Mouse (Mus musculus) telencephalon, adult 2 months (tissue): ENCODE data around the gene Chid1.

ENCODE experiments used
- DNase-seq: peaks from one replicate; pipeline ENCODE4 v3.0.0-alpha.2; 2011; ENCODE audit warnings: low read depth, low spot score

The Chid1 gene

DNA sequence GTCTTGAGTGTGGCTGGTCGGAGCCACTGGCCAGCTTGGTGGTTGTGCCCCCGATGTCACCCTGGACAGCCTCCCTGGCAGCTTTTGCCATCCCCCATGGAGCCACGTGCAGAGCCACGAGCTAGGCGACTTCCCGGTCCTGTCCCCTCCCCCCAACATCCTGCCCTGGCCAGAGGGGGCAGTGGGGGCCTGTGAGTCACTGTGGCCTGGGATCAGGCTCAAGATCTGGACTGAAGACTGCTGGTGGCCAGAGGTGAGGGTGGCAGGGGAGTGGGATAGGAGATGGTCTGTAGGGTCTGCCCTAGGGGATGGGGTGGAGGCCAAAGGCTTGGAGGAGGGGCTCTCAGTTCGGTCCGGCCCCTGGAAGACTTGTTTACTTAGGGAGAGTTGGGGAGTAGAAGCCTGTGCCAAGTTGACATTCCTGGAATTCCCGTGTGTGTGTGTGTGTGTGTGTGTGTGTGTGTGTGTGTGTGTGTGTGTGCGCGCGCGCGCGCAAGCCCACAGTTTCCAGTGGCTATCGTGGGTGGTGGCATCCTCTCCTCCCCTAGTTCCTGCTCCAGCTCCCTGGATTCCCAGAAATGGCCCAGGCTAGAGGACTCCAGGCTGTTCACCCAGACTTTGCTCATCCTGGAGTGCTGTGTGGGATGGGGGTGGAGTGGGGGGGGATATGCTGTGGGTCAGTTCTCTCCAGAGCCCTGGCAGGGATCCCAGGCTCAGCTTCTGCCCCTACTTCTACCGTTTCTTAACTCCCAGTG is 63.3 kb downstream of the Chid1 start:
- no peak for DNase-seq

DNA sequence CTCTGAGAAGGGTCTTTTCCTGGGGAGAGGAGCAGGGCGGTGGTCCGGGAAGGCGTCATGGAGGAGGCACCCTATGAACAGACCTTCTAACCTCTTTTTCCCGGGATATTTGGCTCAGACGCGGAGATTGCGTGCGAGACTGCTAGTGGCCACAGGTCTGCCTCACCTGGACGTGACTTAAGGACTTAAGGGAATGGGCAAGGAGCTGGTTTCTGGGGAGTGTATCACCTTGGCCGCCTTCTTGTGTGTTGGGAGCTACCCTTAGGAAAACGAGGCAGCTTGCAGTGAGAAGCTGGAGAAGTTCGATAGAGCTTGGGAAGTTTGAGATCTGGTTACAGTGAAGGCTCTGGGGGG is 63.9 kb downstream of the Chid1 start:
- DNase-seq, result no peak

DNA sequence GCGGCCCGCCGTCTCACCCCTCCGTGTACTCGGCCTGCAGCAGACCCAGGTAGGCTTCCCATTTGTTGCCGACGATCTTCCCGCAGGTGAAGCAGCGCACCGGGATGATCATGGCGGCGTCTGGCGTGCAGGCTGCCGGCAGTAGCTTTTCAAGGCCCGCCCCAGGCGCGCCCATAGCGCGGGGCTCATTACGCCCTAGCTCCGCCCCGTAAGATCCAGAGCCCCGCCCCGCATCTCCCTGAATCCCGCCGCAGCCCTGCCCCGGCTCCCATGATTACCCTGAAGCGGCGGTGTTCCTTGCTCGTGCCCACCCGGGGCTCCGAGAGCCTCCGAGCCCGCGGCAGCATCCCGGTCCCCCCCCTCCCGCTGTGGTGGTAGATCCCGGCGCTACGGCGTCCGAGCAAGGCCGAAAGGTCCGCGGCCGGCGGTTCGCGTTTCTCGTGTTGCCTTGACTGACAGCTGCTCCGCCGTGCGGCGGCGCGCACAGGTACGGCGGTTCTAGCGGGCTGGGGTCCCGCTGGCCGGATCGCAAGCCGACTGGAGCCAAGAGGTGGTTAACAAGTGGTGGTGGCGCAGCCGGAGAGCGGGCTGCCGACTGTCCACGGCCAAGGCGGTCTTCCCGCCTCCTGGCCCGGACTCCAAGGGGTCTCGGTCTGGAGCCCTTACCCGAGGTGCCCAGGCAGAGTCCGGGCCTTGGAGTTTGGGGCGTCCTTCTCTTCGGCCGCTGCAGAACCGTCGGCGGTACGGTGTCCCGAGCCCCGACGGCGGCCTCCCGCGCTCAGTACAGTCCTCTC is 64.4 kb downstream of the Chid1 start, which contains the start of the genes Polr2l and Tspan4:
TSS of gene Polr2l (minus strand) at position 122 of the 794 bp plus-strand sequence.
TSS of gene Tspan4 (plus strand) at position 230 of the 794 bp plus-strand sequence.
- DNase-seq, result no peak

DNA sequence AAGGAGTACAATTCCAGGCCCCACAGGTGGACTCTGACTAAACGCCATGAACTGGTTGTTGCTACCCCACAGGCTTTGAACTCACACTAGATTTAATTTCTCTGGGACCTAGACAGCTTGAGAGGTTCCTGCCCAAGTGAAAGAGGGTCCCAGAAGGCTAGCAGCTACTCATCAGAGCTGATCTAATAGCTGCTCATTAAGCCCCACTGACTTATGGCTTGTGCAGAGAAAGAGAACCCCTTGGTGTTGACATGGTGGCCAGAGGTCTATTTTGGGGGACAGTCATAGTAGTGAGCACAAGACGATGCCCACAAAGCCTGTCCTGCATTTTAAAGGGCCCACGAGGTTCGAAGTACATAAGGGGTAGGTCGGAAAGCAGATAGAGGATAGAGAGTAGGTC is 65.5 kb downstream of the Chid1 start:
- DNase-seq, result no peak

DNA sequence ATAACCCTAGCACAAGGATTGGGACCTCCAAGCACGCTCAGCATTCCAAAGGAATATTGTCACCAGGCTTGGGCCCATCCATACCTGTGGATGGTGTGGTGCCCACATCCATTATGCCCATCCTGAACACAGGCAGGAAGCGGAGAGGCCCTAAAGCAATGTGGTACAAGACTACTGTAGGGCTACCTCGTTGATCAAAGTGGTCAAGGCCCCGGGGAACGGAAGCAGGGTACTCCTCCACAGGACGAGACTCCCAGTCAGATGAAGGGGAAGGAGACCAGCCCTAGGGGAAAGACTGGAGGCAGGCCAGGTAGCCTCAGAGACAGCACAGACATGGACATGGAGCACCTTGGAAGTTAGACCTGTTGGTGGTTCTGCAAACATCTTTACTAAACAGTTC is 66.9 kb downstream of the Chid1 start:
- DNase-seq, result no peak

DNA sequence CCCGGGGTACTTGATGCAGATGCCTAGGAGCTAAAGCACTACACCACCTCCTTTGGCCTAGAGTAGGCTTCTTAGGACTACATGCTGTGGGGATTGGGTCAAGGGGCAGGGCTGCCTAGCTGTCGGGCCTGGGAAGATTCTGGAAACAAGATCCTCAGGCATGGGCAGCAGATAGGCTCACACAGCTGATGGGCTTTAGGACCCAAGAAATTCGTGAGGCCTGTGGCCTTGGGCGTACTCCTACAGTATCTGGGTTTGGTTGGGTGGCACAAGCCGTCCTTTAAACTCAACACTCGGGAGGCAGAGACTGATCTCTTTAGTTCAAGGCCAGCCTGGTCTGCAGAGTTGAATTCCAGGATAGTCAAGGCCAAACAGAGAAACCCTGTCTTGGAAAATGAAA is 67.4 kb downstream of the Chid1 start:
- DNase-seq, result no peak

DNA sequence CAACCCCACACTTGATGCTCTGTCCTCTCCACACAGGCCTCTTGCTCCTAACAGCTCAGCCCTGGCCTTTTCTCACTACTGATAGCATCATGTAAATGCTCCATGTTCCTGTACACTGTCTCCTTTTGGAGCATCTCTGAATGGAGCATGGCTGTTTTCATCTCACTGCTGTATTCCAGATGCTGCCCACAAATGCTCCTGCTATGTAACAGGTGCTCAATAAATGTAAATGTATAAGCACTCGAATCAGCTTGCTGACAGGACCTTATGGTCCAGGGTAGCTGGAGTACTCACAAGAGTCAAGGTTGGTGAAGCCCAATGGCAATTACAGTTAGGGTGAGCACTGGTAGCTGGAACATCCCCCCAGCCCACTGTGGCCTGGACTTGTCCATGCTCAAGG is 68.4 kb downstream of the Chid1 start:
- DNase-seq, result no peak

DNA sequence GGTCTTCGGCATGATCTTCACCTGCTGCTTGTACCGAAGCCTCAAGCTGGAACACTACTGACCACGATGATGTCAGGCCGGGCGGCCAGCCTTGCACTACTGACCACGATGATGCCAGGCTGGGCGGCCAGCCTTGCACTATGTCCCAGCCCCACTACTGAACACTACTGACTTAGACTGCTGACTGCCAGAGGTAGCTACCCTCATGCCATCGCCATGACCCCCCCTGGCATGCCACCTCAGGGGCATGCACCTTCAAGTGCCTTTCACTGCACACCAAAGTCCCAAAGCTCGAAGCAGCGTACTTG is 69.1 kb downstream of the Chid1 start:
- no peak for DNase-seq

DNA sequence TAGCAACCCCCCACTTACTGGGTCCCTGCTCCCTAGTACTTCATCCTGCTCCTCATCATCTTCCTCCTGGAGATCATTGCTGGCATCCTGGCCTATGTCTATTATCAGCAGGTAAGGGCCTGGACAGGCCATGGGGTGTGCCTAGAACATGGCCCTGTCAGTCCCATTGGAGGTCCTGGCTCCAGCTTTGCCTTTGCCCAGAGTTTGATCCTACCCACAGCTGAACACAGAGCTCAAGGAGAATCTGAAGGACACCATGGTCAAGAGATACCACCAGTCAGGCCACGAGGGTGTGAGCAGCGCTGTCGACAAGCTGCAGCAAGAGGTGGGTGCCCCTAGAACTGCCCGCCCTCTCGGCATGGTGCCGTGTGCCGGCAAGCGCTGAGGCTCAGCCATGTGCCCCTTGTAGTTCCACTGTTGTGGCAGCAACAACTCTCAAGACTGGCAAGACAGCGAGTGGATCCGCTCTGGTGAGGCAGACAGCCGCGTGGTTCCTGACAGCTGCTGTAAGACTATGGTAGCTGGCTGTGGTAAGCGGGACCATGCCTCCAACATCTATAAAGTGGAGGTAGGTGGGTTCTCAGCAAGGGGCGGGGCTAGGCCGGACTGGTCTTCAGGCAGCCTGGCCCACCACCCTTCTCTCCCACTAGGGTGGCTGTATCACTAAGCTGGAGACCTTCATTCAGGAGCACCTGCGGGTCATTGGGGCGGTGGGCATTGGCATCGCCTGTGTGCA is 69.6 kb downstream of the Chid1 start:
- no peak for DNase-seq

DNA sequence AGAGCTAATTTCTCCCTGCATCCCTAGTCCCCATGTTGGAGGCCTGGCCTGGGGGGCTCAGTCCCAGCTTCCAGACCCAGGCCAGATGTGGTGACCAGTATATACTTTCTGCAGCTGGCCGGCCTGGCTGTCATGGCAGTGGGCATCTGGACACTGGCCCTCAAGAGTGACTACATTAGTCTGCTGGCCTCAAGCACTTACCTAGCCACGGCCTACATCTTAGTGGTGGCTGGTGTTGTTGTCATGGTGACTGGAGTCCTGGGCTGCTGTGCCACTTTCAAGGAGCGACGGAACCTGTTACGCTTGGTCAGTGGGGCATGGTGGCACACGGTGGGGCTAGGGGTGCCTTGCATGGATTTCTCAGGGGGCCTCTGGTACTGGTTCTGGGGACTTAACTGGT is 70.3 kb downstream of the Chid1 start:
- no peak for DNase-seq

DNA sequence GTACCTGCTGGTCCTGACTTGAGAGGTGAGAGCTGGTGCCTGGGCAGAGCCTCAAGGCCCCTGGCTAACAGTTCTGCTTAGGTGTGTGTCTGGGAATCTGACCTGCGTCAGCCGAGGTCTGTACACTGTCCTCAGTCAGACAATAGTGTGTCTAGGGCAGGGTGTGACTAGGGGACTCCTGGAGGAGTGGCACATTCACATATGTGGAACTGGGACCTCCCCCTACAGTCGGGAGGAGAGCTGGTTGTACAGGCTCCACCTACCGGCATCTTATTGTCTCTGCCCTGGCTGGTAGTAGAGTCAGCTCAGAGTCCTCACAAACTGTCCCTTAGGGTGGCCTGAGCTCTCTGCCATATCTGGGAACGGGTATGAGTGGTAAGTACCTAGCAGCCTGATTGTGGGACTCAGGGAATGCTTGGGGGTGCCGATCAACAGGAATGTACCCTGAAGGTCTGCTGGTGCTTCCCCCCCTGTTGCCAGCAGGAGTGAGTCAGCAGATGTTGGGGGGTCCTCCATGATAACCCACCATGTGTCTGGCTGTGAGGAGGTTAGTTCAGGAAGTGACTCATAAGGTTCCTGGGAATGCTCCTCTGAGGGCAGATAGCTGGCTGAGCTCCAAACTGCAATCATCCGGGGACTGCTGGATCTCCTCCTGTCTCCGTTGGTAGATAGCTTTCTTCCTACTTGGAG is 71.0 kb downstream of the Chid1 start:
- DNase-seq, result no peak

DNA sequence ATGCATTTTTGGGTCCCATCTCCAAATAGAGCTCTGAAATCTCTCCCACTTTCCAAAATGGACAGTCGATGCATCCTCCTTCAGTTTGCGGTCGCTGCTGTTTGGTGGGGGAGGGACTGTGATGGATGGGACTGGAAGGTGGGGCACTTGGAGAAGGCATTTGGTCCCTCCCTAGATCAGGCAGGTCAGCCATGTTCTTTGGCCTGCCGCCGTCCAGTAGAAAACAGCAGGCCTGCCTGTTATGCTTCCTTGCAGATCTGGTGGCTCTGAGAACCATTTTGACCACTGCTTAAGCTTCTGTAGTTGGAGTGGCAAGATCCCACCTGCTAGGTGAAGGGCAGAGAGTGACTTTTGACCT is 71.5 kb downstream of the Chid1 start:
- DNase-seq, result no peak

DNA sequence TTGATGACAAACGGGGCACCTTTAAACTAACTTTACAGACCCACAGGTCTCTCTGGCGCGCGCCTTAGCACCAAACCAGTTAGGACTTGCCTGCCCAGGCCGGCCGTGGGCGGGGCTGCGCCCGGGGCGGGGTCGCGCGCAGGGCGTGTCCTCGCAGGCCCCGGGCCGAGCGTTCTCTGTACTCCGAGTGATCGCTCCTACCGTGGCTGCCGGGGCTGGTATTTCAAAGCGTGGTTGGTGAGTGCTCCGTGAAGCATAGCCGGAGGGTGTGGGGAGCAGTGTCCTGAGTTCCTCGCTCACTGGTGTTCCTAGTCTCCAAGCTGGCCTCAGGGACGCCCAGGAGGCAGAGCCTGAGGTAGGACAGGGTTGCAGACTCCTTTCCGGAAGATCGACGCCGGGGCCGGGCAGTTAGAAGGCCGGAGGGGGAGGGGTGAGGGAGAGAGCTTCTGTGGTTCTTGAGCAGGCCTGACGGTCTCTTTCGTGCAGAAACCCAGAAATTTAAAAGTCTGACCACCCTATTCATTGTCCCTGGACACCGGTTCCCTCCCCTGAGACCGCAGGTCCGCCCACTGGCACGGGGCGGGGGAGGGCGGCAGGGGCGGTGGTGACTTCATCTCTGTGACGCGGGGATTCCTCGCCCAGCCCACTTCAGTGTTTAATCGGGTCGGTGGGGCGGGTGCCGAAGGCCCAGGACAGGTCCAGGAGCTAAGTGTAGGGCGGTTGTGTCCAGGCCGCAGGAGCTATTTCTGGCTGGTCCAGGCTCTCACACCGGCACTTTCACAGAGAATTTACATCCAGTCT is 72.2 kb downstream of the Chid1 start, which contains the start of gene Cd151:
TSS of gene Cd151 (plus strand) at position 163 of the 801 bp plus-strand sequence.
- DNase-seq, result no peak

DNA sequence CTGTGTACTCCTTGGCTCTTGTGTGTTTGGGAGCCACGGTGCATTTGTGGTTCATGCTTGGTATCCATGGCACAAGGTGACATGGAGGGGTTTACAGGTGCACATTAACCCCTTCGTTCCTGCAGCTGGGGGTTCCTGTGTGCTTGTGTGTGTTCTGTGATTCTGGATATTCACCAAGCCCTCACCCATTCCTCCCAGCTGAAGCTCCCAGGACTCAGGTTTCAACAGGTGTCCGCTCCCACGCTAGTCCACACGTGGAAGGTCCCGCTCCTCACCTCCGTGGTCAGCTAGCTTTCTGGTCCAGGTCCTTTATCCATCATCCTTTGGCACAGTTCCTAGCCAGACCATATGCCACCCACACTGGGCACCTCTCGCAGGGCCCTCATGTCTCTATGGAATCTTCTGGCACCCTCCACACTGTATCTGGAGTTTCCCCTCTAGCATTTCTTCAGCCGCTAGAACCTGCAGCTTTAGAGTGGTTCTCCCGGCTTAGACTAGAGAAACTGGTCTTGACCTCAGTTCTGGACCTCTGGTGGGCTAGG is 73.0 kb downstream of the Chid1 start:
- no peak for DNase-seq

DNA sequence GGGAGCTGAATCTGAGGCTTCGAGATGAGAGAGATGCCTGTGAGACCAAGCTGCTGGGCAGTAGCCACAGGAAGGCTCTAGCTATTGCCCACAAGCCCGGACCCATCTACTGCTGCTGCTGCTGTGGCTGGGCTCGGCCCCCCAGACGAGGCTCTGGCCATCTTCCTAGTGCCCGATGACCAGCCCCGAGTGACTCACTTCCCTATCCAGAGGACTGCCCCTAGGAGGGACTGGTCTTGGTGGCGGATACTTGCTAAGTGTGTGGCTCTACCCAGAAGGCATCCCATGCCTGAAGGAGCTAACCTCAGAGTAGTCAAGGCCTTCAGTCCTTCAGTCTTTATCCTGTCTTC is 73.6 kb downstream of the Chid1 start:
- no peak for DNase-seq

DNA sequence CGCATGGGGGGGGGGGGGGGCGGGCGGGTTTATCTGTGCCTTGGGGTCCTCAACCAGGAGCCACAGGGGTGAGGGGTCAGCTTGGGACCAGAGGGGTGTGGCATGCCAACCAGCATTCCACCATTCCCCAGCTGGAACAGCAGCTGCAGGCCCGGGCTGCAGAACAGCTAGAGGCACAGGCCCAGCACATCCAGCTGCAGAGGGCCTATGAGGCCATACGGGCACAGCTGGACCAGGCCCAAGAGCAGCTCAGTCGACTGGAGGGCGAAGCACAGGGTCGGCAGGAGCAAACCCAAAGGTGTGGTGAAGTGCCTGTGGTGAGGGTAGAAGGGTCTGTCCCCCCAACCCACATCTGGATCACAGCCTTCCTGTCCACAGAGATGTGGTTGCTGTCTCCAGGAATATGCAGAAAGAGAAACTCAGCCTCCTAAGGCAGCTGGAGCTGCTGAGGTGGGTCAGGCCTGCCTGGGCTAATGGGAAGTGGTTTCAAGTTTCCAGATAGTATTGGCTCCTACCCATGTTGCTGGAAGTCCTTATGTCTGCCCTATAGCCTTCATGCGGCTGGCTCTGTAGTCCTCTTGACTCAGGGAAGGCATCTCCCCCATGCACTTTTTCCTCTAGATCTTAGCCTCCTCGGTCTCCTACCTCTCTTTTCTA is 74.1 kb downstream of the Chid1 start:
- DNase-seq, result no peak

DNA sequence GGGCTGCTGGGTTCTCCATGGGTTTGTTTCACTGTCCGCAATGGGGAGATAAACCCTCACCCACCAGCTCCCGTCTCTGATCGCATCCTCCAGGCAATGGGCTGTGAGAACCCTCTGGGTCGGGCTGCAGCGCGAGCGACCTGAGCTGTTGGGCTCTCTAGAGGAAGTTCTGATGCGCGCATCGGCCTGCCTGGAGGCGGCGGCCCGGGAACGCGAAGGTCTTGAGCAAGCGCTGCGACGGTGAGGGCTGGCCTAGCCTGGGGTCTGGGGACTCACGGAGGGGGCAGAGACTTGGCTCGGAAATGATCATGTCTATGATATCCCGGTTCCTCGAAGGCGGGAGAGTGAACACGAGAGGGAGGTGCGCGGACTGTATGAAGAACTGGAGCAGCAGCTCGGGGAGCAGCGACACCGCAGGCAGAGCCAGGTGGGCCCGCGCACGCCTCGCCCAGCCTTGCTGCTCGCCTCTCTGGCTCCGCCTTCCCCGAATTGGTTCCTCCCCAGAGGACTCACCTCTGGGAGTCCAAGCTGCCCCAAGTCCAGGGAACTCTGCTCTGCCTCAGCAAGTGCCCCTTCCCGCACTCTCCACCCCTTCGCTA is 75.0 kb downstream of the Chid1 start:
- no peak for DNase-seq

DNA sequence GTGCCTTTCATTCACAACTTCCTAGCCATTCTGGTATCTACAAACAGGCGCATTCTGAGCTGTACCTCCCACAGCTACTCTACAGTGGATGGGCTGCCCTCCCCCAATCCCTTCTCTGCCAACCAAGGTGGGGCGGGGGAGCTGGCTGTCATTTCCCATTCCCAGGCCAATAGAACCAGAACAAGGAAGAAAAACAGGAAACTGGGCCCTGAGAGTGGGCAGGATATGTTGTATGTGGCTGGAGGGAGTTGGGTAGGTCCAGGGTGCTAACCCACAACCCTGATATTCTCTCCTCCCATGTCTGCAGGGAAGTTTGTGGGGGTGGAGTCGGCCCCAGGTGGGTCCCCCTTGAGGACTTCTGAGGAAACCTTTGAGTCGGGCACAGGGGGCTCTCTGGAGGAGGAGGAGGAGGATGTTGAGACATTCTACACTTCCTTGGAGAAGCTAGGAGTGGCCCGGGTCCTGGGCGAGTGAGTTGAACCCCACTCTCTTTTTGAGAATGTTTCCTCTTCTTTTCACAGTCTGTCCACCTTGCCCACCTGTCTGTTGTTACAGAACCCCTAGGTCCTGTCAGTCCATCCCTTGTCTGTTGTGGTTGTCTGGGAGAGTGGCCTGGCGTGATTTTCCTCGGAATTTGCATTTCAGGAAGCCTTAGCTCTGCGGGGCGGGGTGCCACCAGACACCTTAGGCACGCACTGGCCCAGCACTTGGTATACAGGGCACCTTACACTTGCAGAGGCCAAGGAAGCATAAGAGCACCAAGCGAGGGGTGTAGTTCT is 75.6 kb downstream of the Chid1 start:
- DNase-seq, result no peak

DNA sequence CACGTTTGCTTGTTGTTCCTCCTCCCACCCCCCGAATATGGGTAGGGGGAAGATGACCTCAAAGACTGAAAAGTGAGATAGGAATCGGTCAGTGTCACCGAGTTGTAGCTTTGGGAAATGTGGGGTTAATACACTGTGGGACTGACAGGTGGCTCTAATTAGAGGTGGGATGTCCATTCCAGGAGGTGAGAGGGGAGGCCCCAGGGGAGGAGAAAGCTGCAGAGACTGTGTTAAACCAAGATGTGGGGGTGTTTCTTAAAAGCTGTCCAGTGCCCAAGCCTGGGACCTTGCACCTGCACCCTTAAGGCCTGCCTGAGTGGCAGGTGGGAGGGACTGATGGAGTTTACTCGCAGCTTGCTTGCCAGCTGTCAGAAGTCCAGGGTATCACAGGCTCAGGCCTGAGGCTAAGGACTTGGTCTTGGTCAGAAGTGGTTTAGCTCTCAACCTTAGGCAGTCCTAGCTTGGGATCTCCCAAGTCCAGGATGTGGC is 77.3 kb downstream of the Chid1 start:
- no peak for DNase-seq
